Mouse (Mus musculus) heart, embryonic 16.5 days (tissue): ENCODE data around the gene Thap7. TPM values are rescaled to one million over a fixed set of nuclear protein-coding genes. Genes with fewer than 3 reads are reported as not detected.

Source experiments
- ATAC-seq: fragments of 200-750 bp; cut with Nextera tagmentation; replicated peaks from 2 replicates; pipeline ENCODE4 v1.8.0; 2017; ENCODE audit warnings: moderate number of reproducible peaks; ENCODE audit not compliant: insufficient read depth, low FRiP score; ENCODE audit errors: extremely low read depth
- H3K27ac ChIP-seq: fragments of 300-500 bp; sonication (generic); 2 replicates; pipeline ENCODE4 v1.5.1; 2014; ENCODE audit warnings: mild to moderate bottlenecking, low read length, control low read depth, moderate library complexity
- H3K27me3 ChIP-seq: fragments of 300-500 bp; sonication (generic); 2 replicates; pipeline ENCODE4 v1.6.1; 2014; ENCODE audit warnings: low read length, mixed read lengths; ENCODE audit not compliant: control insufficient read depth, insufficient read depth
- H3K36me3 ChIP-seq: fragments of 300-500 bp; sonication (generic); 2 replicates; pipeline ENCODE4 v1.6.1; 2014; ENCODE audit not compliant: control insufficient read depth, insufficient read depth
- H3K4me1 ChIP-seq: fragments of 300-500 bp; sonication (generic); 2 replicates; pipeline ENCODE4 v1.6.1; 2014; ENCODE audit warnings: low read length, mixed read lengths; ENCODE audit not compliant: control insufficient read depth, insufficient read depth
- H3K4me2 ChIP-seq: fragments of 300-500 bp; sonication (generic); 2 replicates; pipeline ENCODE4 v1.6.1; 2014; ENCODE audit warnings: low read depth, mild to moderate bottlenecking, control low read depth, low read length
- H3K4me3 ChIP-seq: fragments of 300-500 bp; sonication (generic); 2 replicates; pipeline ENCODE4 v1.5.1; 2014; ENCODE audit warnings: mild to moderate bottlenecking, control low read depth, low read length
- H3K9ac ChIP-seq: fragments of 300-500 bp; sonication (generic); 2 replicates; pipeline ENCODE4 v1.6.1; 2014; ENCODE audit warnings: low read length, control low read depth
- H3K9me3 ChIP-seq: fragments of 300-500 bp; sonication (generic); replicated peaks from 2 replicates; pipeline ENCODE4 v1.6.1; 2016; ENCODE audit warnings: low read length; ENCODE audit not compliant: control insufficient read depth
- WGBS: fragments of 180-500 bp; shearing (Covaris S2); extraction: QIAGEN DNeasy Blood & Tissue Kit; methylation state at CpG from one replicate; pipeline ENCODE4 v1.1.7; 2014; 5-methylcytosine and 5-hydroxymethylcytosine counted together
- polyA plus RNA-seq: library from polyadenylated mRNA; unstranded; fragments of >200 nt; fragmentation: Nextera tagmentation; extraction: Ambion mirVana; gene quantifications from 2 replicates; pipeline ENCODE4 v1.2.1, GENCODE M21; 2015

Thap7 gene
- polyA plus RNA-seq: 37.2 and 38.6 TPM in 2 replicates

- Histone ChIP-seq H3K4me3 (peak within 1 kb of the TSS; percentile 84), H3K9me3 (no peaks in the 10 kb centered on the region), H3K9ac (peak within 1 kb of the TSS; percentile 86), H3K4me1 (peaks cover 13% of the 10 kb centered on the region), H3K27ac (peak within 1 kb of the TSS; percentile 96), H3K4me2 (peak within 1 kb of the TSS; percentile 89), H3K36me3 (peaks cover 24% of the 10 kb centered on the region), H3K27me3 (no peaks in the 10 kb centered on the region)
- peak; percentile 95 for ATAC-seq
- under 1% methylated on average over 67 of the region's 67 CpGs for WGBS
These were observed at the start of gene Thap7 for GRCm38 (mm10) chr16:17530640-17531288. Gene Thap7, minus strand, starts transcription at chr16:17531136.

DNA sequence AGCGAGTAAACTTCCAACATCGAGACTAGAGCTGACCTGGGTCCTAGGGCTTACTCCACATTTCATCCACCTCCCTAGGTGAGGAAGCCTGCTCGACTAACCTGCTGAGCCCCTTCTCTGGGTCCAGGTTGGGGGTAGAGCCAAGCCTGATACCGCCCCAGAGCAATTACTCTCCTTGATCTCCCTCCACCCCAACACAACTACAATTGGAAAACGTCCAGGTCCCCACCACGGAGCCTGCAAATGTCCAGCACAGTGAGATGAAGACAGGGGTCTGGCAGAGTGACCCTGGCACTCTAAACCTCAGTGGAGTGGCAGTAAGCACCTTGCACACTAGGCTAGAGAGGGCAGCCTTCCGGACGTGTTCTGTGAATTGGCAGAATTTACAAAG is 45.9 kb upstream of the Thap7 start:
- Histone ChIP-seq H3K27me3 (peaks cover 3% of the 10 kb centered on the region), H3K4me3 (peak overlapping the region; percentile 67), H3K9me3 (no peaks in the 10 kb centered on the region), H3K36me3 (no peaks in the 10 kb centered on the region), H3K9ac (peak overlapping the region; percentile 77; the same call in 1 of the 2 replicates), H3K4me1 (peaks cover 5% of the 10 kb centered on the region), H3K4me2 (peak overlapping the region; percentile 86), H3K27ac (no peak overlapping the region)
- 16% methylated on average over 8 of the region's 8 CpGs for WGBS
- ATAC-seq: no peak

DNA sequence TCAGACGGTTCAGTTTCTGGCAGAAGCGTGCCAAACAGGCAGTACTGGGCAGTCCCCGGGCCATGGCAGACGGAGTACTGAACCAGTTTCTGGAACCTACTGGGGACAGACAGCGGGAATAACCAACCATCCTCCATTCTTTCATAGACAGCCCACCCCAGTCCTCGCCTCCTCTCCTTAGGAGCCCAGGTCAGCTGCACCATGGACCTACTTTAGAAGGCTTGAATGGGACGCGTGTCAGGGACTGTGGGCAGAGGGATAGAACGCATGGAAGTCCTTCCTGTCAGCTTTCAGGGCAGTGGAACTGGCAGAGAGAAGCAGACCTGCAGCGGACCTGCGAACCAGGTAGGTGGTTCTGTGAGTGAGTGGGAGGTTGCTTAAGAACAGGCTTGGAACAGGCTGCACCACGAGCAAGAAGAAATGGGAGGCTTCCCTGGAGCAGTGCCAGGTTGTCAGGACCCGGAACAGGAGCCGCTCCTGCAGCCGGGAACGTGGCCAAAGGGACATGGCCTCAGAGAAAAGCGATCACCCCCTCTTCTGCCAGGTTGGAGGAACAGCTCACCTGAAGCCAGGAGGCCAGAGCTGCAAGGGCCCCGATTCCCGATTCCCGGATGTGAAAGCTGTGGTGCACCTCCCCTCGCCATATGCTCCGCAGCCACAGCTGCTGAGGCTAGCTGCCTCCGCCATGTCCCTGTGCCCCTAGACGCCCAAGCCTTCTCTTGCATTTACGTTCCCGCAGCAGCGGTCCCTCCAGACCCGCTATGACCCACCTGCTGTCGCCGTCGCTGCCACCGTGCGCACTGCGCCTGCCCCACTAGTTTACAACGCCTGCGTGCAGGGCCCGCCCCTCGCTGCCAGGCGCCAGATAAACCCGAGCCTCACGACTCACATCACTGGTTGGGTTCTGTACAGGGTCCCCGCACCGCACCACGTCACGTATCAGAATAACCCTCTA is 45.2 kb upstream of the Thap7 start:
- Histone ChIP-seq H3K4me2 (peak overlapping the region; percentile 86), H3K27ac (no peak overlapping the region), H3K36me3 (no peaks in the 10 kb centered on the region), H3K4me1 (peaks cover 5% of the 10 kb centered on the region), H3K9ac (peak overlapping the region; percentile 77), H3K27me3 (peaks cover 3% of the 10 kb centered on the region), H3K9me3 (no peaks in the 10 kb centered on the region), H3K4me3 (peak overlapping the region; percentile 67)
- ATAC-seq: peak; percentile 81
- 12% methylated on average over 45 of the region's 45 CpGs for WGBS

DNA sequence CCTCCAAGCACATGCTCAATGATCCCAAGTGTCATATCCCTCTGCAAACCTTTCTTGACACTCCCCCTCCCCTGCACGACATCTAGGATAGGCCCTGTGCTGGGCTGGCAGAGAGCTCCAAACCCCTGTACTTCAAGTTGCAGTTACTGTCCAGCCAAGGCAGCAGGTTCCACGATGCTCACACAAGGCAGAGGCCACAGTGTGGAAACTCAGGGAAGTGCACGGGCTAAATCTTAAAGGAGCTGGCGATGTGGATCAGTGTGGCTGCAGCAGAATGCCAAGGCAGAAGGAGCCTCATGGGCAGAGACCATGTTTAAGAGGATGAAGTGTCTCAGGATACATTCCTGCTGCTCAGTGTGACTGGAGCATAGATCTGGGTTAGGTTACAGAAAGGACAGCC is 35.2 kb upstream of the Thap7 start:
- ATAC-seq: no peak

GRCm38 (mm10) chr16:17564771-17565170 is 33.8 kb upstream of the Thap7 start:
- H3K36me3 ChIP-seq: no peaks in the 10 kb centered on the region
- no peaks in the 10 kb centered on the region for H3K9me3 ChIP-seq
- H3K9ac ChIP-seq: no peak overlapping the region
- H3K4me1 ChIP-seq: peaks cover 11% of the 10 kb centered on the region
- H3K27me3 ChIP-seq: peaks cover 13% of the 10 kb centered on the region
- WGBS: 52% methylated on average over 3 of the region's 3 CpGs
- no peak for ATAC-seq
- H3K27ac ChIP-seq: no peak overlapping the region
- H3K4me2 ChIP-seq: no peak overlapping the region
- no peak overlapping the region for H3K4me3 ChIP-seq

More for the DNA sequence above, 35.2 kb upstream of the Thap7 start:
- no peaks in the 10 kb centered on the region for H3K9me3 ChIP-seq
- H3K4me2 ChIP-seq: no peak overlapping the region
- H3K27me3 ChIP-seq: peaks cover 13% of the 10 kb centered on the region
- no peak overlapping the region for H3K27ac ChIP-seq
- no peak overlapping the region for H3K4me3 ChIP-seq
- WGBS: 15% methylated on average over 4 of the region's 4 CpGs
- peaks cover 8% of the 10 kb centered on the region for H3K4me1 ChIP-seq
- no peak overlapping the region for H3K9ac ChIP-seq
- no peaks in the 10 kb centered on the region for H3K36me3 ChIP-seq

- no peak overlapping the region for H3K4me2 ChIP-seq
- 47% methylated on average over 2 of the region's 2 CpGs for WGBS
These were observed 33.3 kb upstream of the Thap7 start for GRCm38 (mm10) chr16:17564221-17564620.

GRCm38 (mm10) chr16:17563580-17563979 is 32.6 kb upstream of the Thap7 start:
- H3K9me3 ChIP-seq: no peaks in the 10 kb centered on the region
- no peak overlapping the region for H3K9ac ChIP-seq
- H3K27me3 ChIP-seq: peaks cover 13% of the 10 kb centered on the region
- H3K27ac ChIP-seq: no peak overlapping the region
- H3K36me3 ChIP-seq: no peaks in the 10 kb centered on the region
- 48% methylated on average over 1 of the region's 1 CpGs for WGBS
- no peak for ATAC-seq
- peaks cover 13% of the 10 kb centered on the region for H3K4me1 ChIP-seq
- no peak overlapping the region for H3K4me3 ChIP-seq
- H3K4me2 ChIP-seq: no peak overlapping the region

More at GRCm38 (mm10) chr16:17564221-17564620, 33.3 kb upstream of the Thap7 start:
- Histone ChIP-seq H3K36me3 (no peaks in the 10 kb centered on the region), H3K9ac (no peak overlapping the region), H3K4me1 (peaks cover 11% of the 10 kb centered on the region), H3K4me3 (no peak overlapping the region), H3K27ac (no peak overlapping the region), H3K9me3 (no peaks in the 10 kb centered on the region), H3K27me3 (peaks cover 13% of the 10 kb centered on the region)
- no peak for ATAC-seq

- peak; percentile 37 for ATAC-seq
- H3K27me3 ChIP-seq: peaks cover 7% of the 10 kb centered on the region
- H3K4me2 ChIP-seq: peak within 1 kb of the TSS; percentile 81
- H3K36me3 ChIP-seq: no peaks in the 10 kb centered on the region
- peaks cover 21% of the 10 kb centered on the region for H3K4me1 ChIP-seq
- WGBS: 2% methylated on average over 10 of the region's 10 CpGs
- H3K27ac ChIP-seq: peak within 1 kb of the TSS; percentile 53
- H3K4me3 ChIP-seq: peak within 1 kb of the TSS; percentile 50
- H3K9ac ChIP-seq: peak within 1 kb of the TSS; percentile 58
- no peaks in the 10 kb centered on the region for H3K9me3 ChIP-seq
These were observed 30.8 kb upstream of the Thap7 start, which contains the start of gene P2rx6 for GRCm38 (mm10) chr16:17561751-17562208. Gene P2rx6, plus strand, starts transcription at chr16:17561885.
